In genomic region chr2:92210409-92210808, GRCm38 (mm10) we compare ENCODE assay signal across 24 mouse cellular contexts.
DNase-seq lines count a peak whose midpoint lies in the region; ATAC-seq and TF ChIP-seq lines count a peak whose summit lies in the region.
"Had no signal": no experiment of that assay in that cellular context is flagged by ENCODE, and none has a peak within 500 bp of the region (broad histone marks: within the 10 kb centered on the region; RNA-seq: fewer than 3 reads in every experiment).

No protein-coding gene starts in this region.

- peak overlapping the region; percentile 38; the same call in 1 of the 2 replicates for H3K27ac ChIP-seq in lung, postnatal 0 days (ENCODE audit: low read length)
- H3K27ac ChIP-seq in intestine, postnatal 0 days (ENCODE audit: low read depth, low read length), result no peak overlapping the region

- no peak overlapping the region for H3K9ac ChIP-seq in lung, postnatal 0 days (replicated peaks; ENCODE audit: low read depth)
- H3K9ac ChIP-seq in intestine, postnatal 0 days (ENCODE audit: low read depth, low read length), result no peak overlapping the region

- DNase-seq in lung, postnatal 0 days (ENCODE audit: low spot score), result no peak
- no peak for DNase-seq in lung, postnatal 25 days (ENCODE audit: low spot score)
- DNase-seq in 416B (ENCODE audit: low read depth), result peak; percentile 68
- no peak for DNase-seq in right cerebral cortex, postnatal 14 days
- DNase-seq in Muller cell, postnatal 12 days (ENCODE audit: inconsistent ontology term), result no peak
- DNase-seq: adrenal gland, adult 2 months; adrenal gland, adult 8-10 months; adrenal gland, postnatal 10 days; adrenal gland, postnatal 14 days; adrenal gland, postnatal 25 days; adrenal gland, postnatal 36 days; B cell, adult 2 months; cerebellum, adult 11 months; cerebellum, adult 11-12 months; cerebellum, adult 18-20 months; cerebellum, adult 2 months had no signal

- H3K9me3 ChIP-seq in lung, postnatal 0 days (ENCODE audit: low read length), result no peaks in the 10 kb centered on the region
- no peaks in the 10 kb centered on the region for H3K9me3 ChIP-seq in intestine, postnatal 0 days (ENCODE audit: control insufficient read depth)
- H3K9me3 ChIP-seq: G1E had no signal

- H3K4me1 ChIP-seq in lung, postnatal 0 days (ENCODE audit: insufficient read depth, low read depth, low read length), result no peaks in the 10 kb centered on the region
- no peaks in the 10 kb centered on the region for H3K4me1 ChIP-seq in intestine, postnatal 0 days (replicated peaks; ENCODE audit: control insufficient read depth, insufficient read depth, low read length)

- H3K4me2 ChIP-seq in lung, postnatal 0 days (replicated peaks; ENCODE audit: low read depth, low read length), result no peak overlapping the region
- no peak overlapping the region for H3K4me2 ChIP-seq in intestine, postnatal 0 days (replicated peaks; ENCODE audit: low read depth)

- 85% methylated on average over 1 of the region's 1 CpGs for WGBS in lung, postnatal 0 days
- WGBS in intestine, postnatal 0 days, result 92% methylated on average over 1 of the region's 1 CpGs

- H3K36me3 ChIP-seq in lung, postnatal 0 days (ENCODE audit: insufficient read depth, low read length), result no peaks in the 10 kb centered on the region; the same call in 1 of the 2 replicates
- H3K36me3 ChIP-seq in intestine, postnatal 0 days (ENCODE audit: control insufficient read depth, insufficient read depth), result 0 out of 2 replicates have a peak, but pooled peaks cover 3% of the 10 kb centered on the region

- TF ChIP-seq CTCF in lung, postnatal 0 days (IDR thresholded peaks at IDR 0.05), result no peak
- no peak for TF ChIP-seq CTCF in intestine, postnatal 0 days (IDR thresholded peaks at IDR 0.05; ENCODE audit: low read depth)

- no peak for TF ChIP-seq EP300 in lung, postnatal 0 days (IDR thresholded peaks at IDR 0.05)

- ATAC-seq in lung, postnatal 0 days, result no peak
- peak; percentile 50 for ATAC-seq in common myeloid progenitor, adult 5-6 weeks (replicated peaks; ENCODE audit: low read depth, poor library complexity, severe bottlenecking)
- peak; percentile 56 to 57; a peak in 2 of 4 replicates for ATAC-seq in hematopoietic stem cell, adult 5-6 weeks (replicated peaks in 1 of 2; ENCODE audit: insufficient read depth in 1 of 2, low FRiP score in 2 of 2, low TSS enrichment in 1 of 2, low read depth in 1 of 2, poor library complexity in 2 of 2, severe bottlenecking in 2 of 2)
- ATAC-seq in intestine, postnatal 0 days, result no peak
- ATAC-seq: activated CD4-positive, CD25-positive, alpha-beta regulatory T cell, adult 4 months; CD4-positive, CD25-positive, alpha-beta regulatory T cell, adult 4 months; Patski had no signal

- H3K27me3 ChIP-seq in lung, postnatal 0 days (replicated peaks; ENCODE audit: insufficient read depth, low read length), result no peaks in the 10 kb centered on the region
- no peaks in the 10 kb centered on the region for H3K27me3 ChIP-seq in intestine, postnatal 0 days (replicated peaks; ENCODE audit: control insufficient read depth, insufficient read depth, low read length)
- H3K27me3 ChIP-seq: CH12.LX, Patski had no signal

- no peak overlapping the region for H3K4me3 ChIP-seq in lung, postnatal 0 days (ENCODE audit: low read depth, low read length)
- H3K4me3 ChIP-seq in intestine, postnatal 0 days (ENCODE audit: low read depth, low read length), result no peak overlapping the region

Comparison
In these comparisons a context has a peak if more than half of its experiments do, and no peak if none do; other contexts are left out.
1. ATAC-seq: peak in common myeloid progenitor, adult 5-6 weeks (single experiment) and hematopoietic stem cell, adult 5-6 weeks (2 of 2); none in lung, postnatal 0 days (single experiment) and intestine, postnatal 0 days (single experiment).